Mouse (Mus musculus): ENCODE data around the gene Gtf3c1.

DNA sequence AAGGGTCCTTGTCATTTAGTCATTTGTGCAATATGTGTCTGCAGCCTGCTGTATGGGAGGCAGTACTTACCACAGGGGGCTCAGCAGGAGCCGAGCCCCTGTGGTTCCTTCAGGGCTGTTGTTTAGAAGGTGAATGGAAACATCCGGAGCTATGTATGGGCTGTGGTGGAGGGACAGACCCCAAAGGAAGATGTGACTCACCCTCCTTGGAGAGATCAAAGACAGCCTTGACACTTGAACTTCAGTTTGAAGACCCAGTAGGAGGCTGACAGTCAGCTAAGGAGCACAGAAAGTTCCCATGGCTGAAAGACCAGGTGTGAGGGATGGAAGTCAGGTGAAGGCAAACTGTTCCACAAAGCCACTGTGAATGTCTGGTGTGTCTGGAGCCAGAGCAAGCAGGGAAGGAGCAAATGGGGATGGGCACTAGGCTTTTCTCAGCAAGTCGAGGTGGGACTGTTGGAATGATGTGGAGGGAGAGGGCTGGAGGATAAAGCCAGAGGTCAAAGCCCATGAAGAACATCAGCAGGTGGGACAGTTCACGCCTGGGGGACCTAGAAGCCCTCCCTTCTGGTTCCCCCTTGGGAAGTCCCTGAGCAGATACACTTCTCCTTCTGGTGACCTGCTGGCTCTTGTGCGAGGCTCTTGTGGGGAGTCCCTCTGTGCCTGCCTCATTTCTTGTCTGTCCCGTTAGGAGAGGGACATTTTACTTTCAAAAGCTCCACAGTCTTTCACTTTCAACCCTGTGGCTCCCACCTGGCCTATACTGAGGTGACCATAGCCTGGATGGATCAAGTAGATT lies 100.0 kb downstream of the Gtf3c1 start:
- TF ChIP-seq CTCF (IDR thresholded peaks at IDR 0.05; ENCODE audit: control insufficient read depth, insufficient read depth, low read length), result no peak
- no peak for TF ChIP-seq POLR2A (IDR thresholded peaks at IDR 0.05; ENCODE audit: borderline replicate concordance, control insufficient read depth, low read depth, low read length)

Measured in bone marrow, adult 2 months (tissue).